8 mouse cellular contexts compared by ENCODE assay signal in the genomic region with DNA sequence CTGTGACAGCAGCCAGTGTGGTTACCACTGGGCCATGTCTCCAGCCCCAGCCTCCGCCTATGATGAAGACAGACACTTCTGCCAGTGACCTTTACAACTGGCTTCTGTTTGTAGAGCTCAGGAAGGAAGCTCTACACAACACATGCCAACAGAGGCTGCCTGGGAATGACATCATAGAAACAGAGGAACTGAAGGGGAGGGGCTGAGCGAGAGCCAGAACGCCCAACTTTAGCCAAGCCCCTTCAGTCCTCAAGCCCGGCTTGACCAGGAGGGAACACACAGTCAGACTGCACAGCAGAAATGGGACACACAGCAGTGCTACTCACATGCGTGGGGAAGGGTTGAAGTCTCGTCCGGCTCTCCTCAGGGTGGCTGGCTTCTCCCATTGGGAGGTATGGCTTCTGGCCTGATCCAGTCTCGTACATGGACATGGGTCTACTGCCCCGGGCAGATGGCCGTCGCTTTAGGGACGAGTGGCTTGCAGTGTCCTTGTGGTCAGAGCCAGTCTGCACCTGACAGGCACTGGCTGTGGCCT. TPM values are rescaled to one million over a fixed set of nuclear protein-coding genes. Genes with fewer than 3 reads are reported as not detected.
DNase-seq lines count a peak whose midpoint lies in the region; ATAC-seq and TF ChIP-seq lines count a peak whose summit lies in the region.

No protein-coding gene starts in this region.

- ATAC-seq in embryonic facial prominence, embryonic 15.5 days (ENCODE audit: insufficient number of reproducible peaks, low FRiP score, low TSS enrichment, low read depth): peak; percentile 29; the same call in 1 of the 2 replicates
- peak; percentile 79 for ATAC-seq in lung, postnatal 0 days
- ATAC-seq in activated CD4-positive, CD25-positive, alpha-beta regulatory T cell, adult 4 months: no peak
- no peak for ATAC-seq in forebrain, postnatal 0 days
- ATAC-seq in hindbrain, embryonic 14.5 days (ENCODE audit: low FRiP score): no peak

- H3K4me3 ChIP-seq in embryonic facial prominence, embryonic 15.5 days (replicated peaks): no peak overlapping the region
- H3K4me3 ChIP-seq in lung, postnatal 0 days (ENCODE audit: low read depth, low read length): no peak overlapping the region
- no peak overlapping the region for H3K4me3 ChIP-seq in forebrain, postnatal 0 days (ENCODE audit: low read depth, low read length)
- no peak overlapping the region for H3K4me3 ChIP-seq in hindbrain, embryonic 14.5 days (replicated peaks; ENCODE audit: low read length)

- no peak overlapping the region for H3K9ac ChIP-seq in embryonic facial prominence, embryonic 15.5 days
- 0 out of 2 replicates have a peak overlapping the region, but pooled peaks have one; percentile 23 for H3K9ac ChIP-seq in lung, postnatal 0 days (replicated peaks; ENCODE audit: low read depth)
- no peak overlapping the region for H3K9ac ChIP-seq in forebrain, postnatal 0 days
- H3K9ac ChIP-seq in hindbrain, embryonic 14.5 days: no peak overlapping the region

- no peaks in the 10 kb centered on the region for H3K9me3 ChIP-seq in embryonic facial prominence, embryonic 15.5 days (replicated peaks)
- H3K9me3 ChIP-seq in lung, postnatal 0 days (ENCODE audit: low read length): no peaks in the 10 kb centered on the region
- no peaks in the 10 kb centered on the region for H3K9me3 ChIP-seq in forebrain, postnatal 0 days (ENCODE audit: low read length)
- no peaks in the 10 kb centered on the region for H3K9me3 ChIP-seq in hindbrain, embryonic 14.5 days (ENCODE audit: control insufficient read depth, low read length)

- H3K4me1 ChIP-seq in embryonic facial prominence, embryonic 15.5 days: 0 out of 2 replicates have a peak, but pooled peaks cover 7% of the 10 kb centered on the region
- H3K4me1 ChIP-seq in lung, postnatal 0 days (ENCODE audit: insufficient read depth, low read depth, low read length): peaks cover 7% of the 10 kb centered on the region; the same call in 1 of the 2 replicates
- 0 out of 2 replicates have a peak, but pooled peaks cover 4% of the 10 kb centered on the region for H3K4me1 ChIP-seq in forebrain, postnatal 0 days (ENCODE audit: insufficient read depth)
- no peaks in the 10 kb centered on the region for H3K4me1 ChIP-seq in hindbrain, embryonic 14.5 days (replicated peaks; ENCODE audit: control insufficient read depth, insufficient read depth, low read length)

- 73% methylated on average over 12 of the region's 12 CpGs for WGBS in embryonic facial prominence, embryonic 15.5 days
- 68% methylated on average over 12 of the region's 12 CpGs for WGBS in lung, postnatal 0 days
- 87% methylated on average over 12 of the region's 12 CpGs for WGBS in forebrain, postnatal 0 days
- 92% methylated on average over 12 of the region's 12 CpGs for WGBS in hindbrain, embryonic 14.5 days

- no peak for TF ChIP-seq CTCF in lung, postnatal 0 days (IDR thresholded peaks at IDR 0.05)
- no peak for TF ChIP-seq CTCF in forebrain, postnatal 0 days (IDR thresholded peaks at IDR 0.05; ENCODE audit: low read depth)

- DNase-seq in embryo, embryonic 10.5 days (ENCODE audit: low spot score): peak; percentile 9
- no peak for DNase-seq in embryo, embryonic 9.5 days (ENCODE audit: extremely low spot score)
- peak; percentile 76 for DNase-seq in heart, postnatal 4 days
- DNase-seq in lung, postnatal 0 days (ENCODE audit: low spot score): peak; percentile 90
- no peak for DNase-seq in forebrain, postnatal 0 days
- DNase-seq in hindbrain, embryonic 14.5 days (ENCODE audit: low spot score): no peak

- H3K36me3 ChIP-seq in embryonic facial prominence, embryonic 15.5 days: peaks cover 79% of the 10 kb centered on the region
- H3K36me3 ChIP-seq in lung, postnatal 0 days (ENCODE audit: insufficient read depth, low read length): peaks cover 47% of the 10 kb centered on the region
- peaks cover 82% of the 10 kb centered on the region for H3K36me3 ChIP-seq in forebrain, postnatal 0 days (ENCODE audit: insufficient read depth)
- H3K36me3 ChIP-seq in hindbrain, embryonic 14.5 days (replicated peaks; ENCODE audit: control insufficient read depth, insufficient read depth): peaks cover 94% of the 10 kb centered on the region

- H3K27me3 ChIP-seq in embryonic facial prominence, embryonic 15.5 days: no peaks in the 10 kb centered on the region
- no peaks in the 10 kb centered on the region for H3K27me3 ChIP-seq in lung, postnatal 0 days (replicated peaks; ENCODE audit: insufficient read depth, low read length)
- H3K27me3 ChIP-seq in forebrain, postnatal 0 days (ENCODE audit: insufficient read depth, low read length): no peaks in the 10 kb centered on the region
- no peaks in the 10 kb centered on the region for H3K27me3 ChIP-seq in hindbrain, embryonic 14.5 days (ENCODE audit: control insufficient read depth, insufficient read depth, low read length)

- H3K27ac ChIP-seq in embryonic facial prominence, embryonic 15.5 days (replicated peaks): peak overlapping the region; percentile 8; the same call in 1 of the 2 replicates
- peak overlapping the region; percentile 71 for H3K27ac ChIP-seq in lung, postnatal 0 days (ENCODE audit: low read length)
- no peak overlapping the region for H3K27ac ChIP-seq in forebrain, postnatal 0 days (ENCODE audit: low read depth, low read length)
- no peak overlapping the region for H3K27ac ChIP-seq in hindbrain, embryonic 14.5 days

- TF ChIP-seq EP300 in lung, postnatal 0 days (IDR thresholded peaks at IDR 0.05): peak; percentile 71; the same call in 1 of the 2 replicates

- H3K4me2 ChIP-seq in embryonic facial prominence, embryonic 15.5 days (replicated peaks): no peak overlapping the region
- H3K4me2 ChIP-seq in lung, postnatal 0 days (replicated peaks; ENCODE audit: low read depth, low read length): no peak overlapping the region
- no peak overlapping the region for H3K4me2 ChIP-seq in forebrain, postnatal 0 days (ENCODE audit: low read depth)
- H3K4me2 ChIP-seq in hindbrain, embryonic 14.5 days (replicated peaks): no peak overlapping the region

RNA-seq across cellular contexts. Expression of a gene that starts 31.2 kb away (rescaled TPM):
- polyA plus RNA-seq in embryonic facial prominence, embryonic 15.5 days (2015; fragmentation: Nextera tagmentation; extraction: Ambion mirVana): 16.3 and 17.4 TPM in 2 replicates
- total RNA-seq in heart, postnatal 4 days (2021): 1 to 10 TPM; 5.3 to 6.8 TPM
- 9.4 and 10.0 TPM in 2 replicates for polyA plus RNA-seq in lung, postnatal 0 days (2015; fragmentation: Nextera tagmentation; extraction: Ambion mirVana)
- polyA plus RNA-seq in activated CD4-positive, CD25-positive, alpha-beta regulatory T cell, adult 4 months (2017; shearing (Covaris generic)): 10 to 100 TPM in 1 of 2 experiments, 1 to 10 TPM in 1; 4.4 to 15.0 TPM
- total RNA-seq in forebrain, postnatal 0 days (2014; rRNA removed): 14.1 and 14.4 TPM in 2 replicates
- 7.4 and 11.8 TPM in 2 replicates for polyA plus RNA-seq in forebrain, postnatal 0 days (2015; fragmentation: Nextera tagmentation; extraction: Ambion mirVana)
- polyA plus RNA-seq in hindbrain, embryonic 14.5 days (2014; fragmentation: Nextera tagmentation; extraction: Ambion mirVana): 10.6 and 15.4 TPM in 2 replicates

RNA-seq across cellular contexts. Expression of a gene that starts 35.7 kb away (rescaled TPM):
- 54.9 and 57.6 TPM in 2 replicates for polyA plus RNA-seq in embryonic facial prominence, embryonic 15.5 days (2015; fragmentation: Nextera tagmentation; extraction: Ambion mirVana)
- total RNA-seq in heart, postnatal 4 days (2021): 10 to 100 TPM; 60.6 to 60.8 TPM
- 110 and 115 TPM in 2 replicates for polyA plus RNA-seq in lung, postnatal 0 days (2015; fragmentation: Nextera tagmentation; extraction: Ambion mirVana)
- 10 to 100 TPM; 22.2 to 22.8 TPM for polyA plus RNA-seq in activated CD4-positive, CD25-positive, alpha-beta regulatory T cell, adult 4 months (2017; shearing (Covaris generic))
- total RNA-seq in forebrain, postnatal 0 days (2014; rRNA removed): 34.3 and 44.8 TPM in 2 replicates
- polyA plus RNA-seq in forebrain, postnatal 0 days (2015; fragmentation: Nextera tagmentation; extraction: Ambion mirVana): 20.7 and 20.8 TPM in 2 replicates
- polyA plus RNA-seq in hindbrain, embryonic 14.5 days (2014; fragmentation: Nextera tagmentation; extraction: Ambion mirVana): 45.5 and 48.9 TPM in 2 replicates

RNA-seq across cellular contexts. Expression of a gene that starts 36.5 kb away (rescaled TPM):
- 49.6 and 54.9 TPM in 2 replicates for polyA plus RNA-seq in embryonic facial prominence, embryonic 15.5 days (2015; fragmentation: Nextera tagmentation; extraction: Ambion mirVana)
- total RNA-seq in heart, postnatal 4 days (2021): 10 to 100 TPM; 38.8 to 49.5 TPM
- 36.5 and 39.1 TPM in 2 replicates for polyA plus RNA-seq in lung, postnatal 0 days (2015; fragmentation: Nextera tagmentation; extraction: Ambion mirVana)
- 100 to 1,000 TPM; 126 to 150 TPM for polyA plus RNA-seq in activated CD4-positive, CD25-positive, alpha-beta regulatory T cell, adult 4 months (2017; shearing (Covaris generic))
- 42.2 and 57.6 TPM in 2 replicates for total RNA-seq in forebrain, postnatal 0 days (2014; rRNA removed)
- 21.9 and 31.1 TPM in 2 replicates for polyA plus RNA-seq in forebrain, postnatal 0 days (2015; fragmentation: Nextera tagmentation; extraction: Ambion mirVana)
- polyA plus RNA-seq in hindbrain, embryonic 14.5 days (2014; fragmentation: Nextera tagmentation; extraction: Ambion mirVana): 44.3 and 45.1 TPM in 2 replicates

RNA-seq across cellular contexts. Expression of a gene that starts 48.0 kb away (rescaled TPM):
- 287 and 358 TPM in 2 replicates for polyA plus RNA-seq in embryonic facial prominence, embryonic 15.5 days (2015; fragmentation: Nextera tagmentation; extraction: Ambion mirVana)
- total RNA-seq in heart, postnatal 4 days (2021): 10 to 100 TPM; 24.4 to 26.8 TPM
- 88.2 and 89.4 TPM in 2 replicates for polyA plus RNA-seq in lung, postnatal 0 days (2015; fragmentation: Nextera tagmentation; extraction: Ambion mirVana)
- polyA plus RNA-seq in activated CD4-positive, CD25-positive, alpha-beta regulatory T cell, adult 4 months (2017; shearing (Covaris generic)): 100 to 1,000 TPM; 251 to 266 TPM
- total RNA-seq in forebrain, postnatal 0 days (2014; rRNA removed): 14.1 and 19.8 TPM in 2 replicates
- 26.4 and 32.1 TPM in 2 replicates for polyA plus RNA-seq in forebrain, postnatal 0 days (2015; fragmentation: Nextera tagmentation; extraction: Ambion mirVana)
- 33.7 and 38.9 TPM in 2 replicates for polyA plus RNA-seq in hindbrain, embryonic 14.5 days (2014; fragmentation: Nextera tagmentation; extraction: Ambion mirVana)

Comparison
In these comparisons a context has a peak if more than half of its experiments do, and no peak if none do; other contexts are left out.
1. DNase-seq: peak in embryo, embryonic 10.5 days (single experiment), heart, postnatal 4 days (single experiment) and lung, postnatal 0 days (single experiment); none in embryo, embryonic 9.5 days (single experiment), forebrain, postnatal 0 days (single experiment) and hindbrain, embryonic 14.5 days (single experiment).
2. ATAC-seq: peak in embryonic facial prominence, embryonic 15.5 days (single experiment) and lung, postnatal 0 days (single experiment); none in activated CD4-positive, CD25-positive, alpha-beta regulatory T cell, adult 4 months (single experiment), forebrain, postnatal 0 days (single experiment) and hindbrain, embryonic 14.5 days (single experiment).
3. H3K27ac ChIP-seq: peak in embryonic facial prominence, embryonic 15.5 days (single experiment) and lung, postnatal 0 days (single experiment); none in forebrain, postnatal 0 days (single experiment) and hindbrain, embryonic 14.5 days (single experiment).